Mouse (Mus musculus): Measurements from ENCODE around the gene Ssu72. TPM values are rescaled to one million over a fixed set of nuclear protein-coding genes. Genes with fewer than 3 reads are reported as not detected.
"Not testable (repeated sequence)": the region's sequence is repeated elsewhere in the genome, so short reads cannot be mapped to it uniquely, and the experiment has no call there.

The Ssu72 gene
- polyA plus RNA-seq, 1 experiment from 2014 or later: 135 TPM

GRCm38 (mm10) chr4:155687764-155688163 lies 16.8 kb upstream of the Ssu72 start:
- not testable (repeated sequence) for H3K36me3 ChIP-seq; H3K27me3 ChIP-seq; H3K9me3 ChIP-seq; H3K27ac ChIP-seq; H3K4me1 ChIP-seq; H3K4me3 ChIP-seq; H3K9ac ChIP-seq; ATAC-seq (ENCODE audit: insufficient number of reproducible peaks, insufficient read depth, low FRiP score, low TSS enrichment); H3K4me2 ChIP-seq (replicated peaks)
- 88% methylated on average over 4 of the region's 4 CpGs for WGBS

DNA sequence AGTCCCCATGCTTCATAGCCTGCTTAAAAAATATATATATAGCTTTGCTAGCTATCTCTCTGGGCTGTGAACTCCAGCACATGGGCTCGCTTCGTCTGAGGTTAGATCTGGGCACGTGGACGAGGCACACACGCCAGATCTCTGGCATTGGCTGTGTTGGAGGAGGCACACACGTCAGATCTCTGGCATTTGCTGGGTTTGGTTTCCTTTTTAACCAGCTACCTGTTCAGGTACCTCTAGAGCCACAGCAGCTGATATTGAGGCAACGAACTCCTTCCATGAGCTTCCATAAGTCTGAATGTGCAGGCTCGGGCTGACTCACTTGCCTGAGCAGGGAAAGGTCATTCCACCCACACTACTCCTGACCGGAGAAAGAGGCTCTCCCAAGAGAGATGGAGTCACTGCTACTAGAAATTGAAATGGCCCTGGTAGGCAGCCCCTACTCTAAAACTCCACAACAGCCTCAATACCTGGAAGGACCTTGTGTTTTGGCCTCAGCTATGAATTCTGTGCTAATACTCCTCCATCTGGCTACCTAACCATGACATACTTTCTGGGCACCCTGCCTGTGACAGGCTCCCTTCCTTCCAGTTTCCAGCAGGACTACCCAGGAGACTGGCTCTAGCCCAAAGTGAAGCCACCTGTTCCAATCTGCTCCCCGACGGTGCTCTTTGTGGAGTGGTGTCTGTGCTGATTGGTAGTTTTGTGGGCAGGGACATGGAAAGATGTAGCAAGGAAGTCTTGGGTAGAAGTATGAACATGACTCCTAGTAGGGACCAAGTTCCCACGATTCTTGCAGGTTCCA lies 13.8 kb upstream of the Ssu72 start:
- Histone ChIP-seq H3K4me3 (no peak overlapping the region), H3K27ac (no peak overlapping the region), H3K4me1 (peaks cover 11% of the 10 kb centered on the region), H3K27me3 (peaks cover 12% of the 10 kb centered on the region), H3K4me2 (replicated peaks) (no peak overlapping the region), H3K9me3 (no peaks in the 10 kb centered on the region), H3K36me3 (no peaks in the 10 kb centered on the region), H3K9ac (no peak overlapping the region)
- 81% methylated on average over 12 of the region's 12 CpGs for WGBS
- ATAC-seq (ENCODE audit: insufficient number of reproducible peaks, insufficient read depth, low FRiP score, low TSS enrichment): no peak

DNA sequence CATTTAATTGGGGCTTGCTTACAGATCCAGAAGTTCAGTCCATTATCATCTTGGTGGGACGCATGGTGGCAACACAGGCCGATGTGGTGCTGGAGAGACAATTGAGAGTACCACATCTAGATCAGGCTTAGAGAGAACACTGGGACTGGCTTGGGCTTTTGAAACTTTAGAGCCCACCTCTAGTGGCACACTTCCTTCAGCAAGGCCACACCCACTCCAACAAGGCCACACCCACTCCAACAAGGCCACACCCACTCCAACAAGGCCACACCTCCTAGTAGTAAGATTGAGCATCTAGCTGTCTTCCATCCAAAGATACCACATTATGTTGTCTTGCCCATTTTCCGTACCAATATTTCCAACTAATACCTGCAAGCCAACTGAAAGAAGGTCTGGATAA lies 12.2 kb upstream of the Ssu72 start:
- no peak overlapping the region for H3K27ac ChIP-seq
- peaks cover 15% of the 10 kb centered on the region for H3K27me3 ChIP-seq
- 95% methylated on average over 3 of the region's 3 CpGs for WGBS
- H3K9me3 ChIP-seq: no peaks in the 10 kb centered on the region
- H3K9ac ChIP-seq: no peak overlapping the region
- H3K36me3 ChIP-seq: no peaks in the 10 kb centered on the region
- ATAC-seq (ENCODE audit: insufficient number of reproducible peaks, insufficient read depth, low FRiP score, low TSS enrichment): no peak
- no peak overlapping the region for H3K4me3 ChIP-seq
- H3K4me1 ChIP-seq: peaks cover 18% of the 10 kb centered on the region
- H3K4me2 ChIP-seq (replicated peaks): no peak overlapping the region

GRCm38 (mm10) chr4:155694111-155694481 lies 10.5 kb upstream of the Ssu72 start, which contains the start of gene Fndc10:
Gene Fndc10, plus strand, starts transcription at chr4:155694342.
- Histone ChIP-seq H3K9ac (peak within 1 kb of the TSS; percentile 77), H3K27me3 (peaks cover 15% of the 10 kb centered on the region), H3K4me2 (replicated peaks) (peak within 1 kb of the TSS; percentile 97), H3K36me3 (no peaks in the 10 kb centered on the region), H3K9me3 (no peaks in the 10 kb centered on the region), H3K27ac (peak within 1 kb of the TSS; percentile 73), H3K4me1 (peaks cover 18% of the 10 kb centered on the region), H3K4me3 (peak within 1 kb of the TSS; percentile 81)
- WGBS: under 1% methylated on average over 44 of the region's 47 CpGs
- ATAC-seq (ENCODE audit: insufficient number of reproducible peaks, insufficient read depth, low FRiP score, low TSS enrichment): peak; percentile 70; the same call in 1 of the 2 replicates

DNA sequence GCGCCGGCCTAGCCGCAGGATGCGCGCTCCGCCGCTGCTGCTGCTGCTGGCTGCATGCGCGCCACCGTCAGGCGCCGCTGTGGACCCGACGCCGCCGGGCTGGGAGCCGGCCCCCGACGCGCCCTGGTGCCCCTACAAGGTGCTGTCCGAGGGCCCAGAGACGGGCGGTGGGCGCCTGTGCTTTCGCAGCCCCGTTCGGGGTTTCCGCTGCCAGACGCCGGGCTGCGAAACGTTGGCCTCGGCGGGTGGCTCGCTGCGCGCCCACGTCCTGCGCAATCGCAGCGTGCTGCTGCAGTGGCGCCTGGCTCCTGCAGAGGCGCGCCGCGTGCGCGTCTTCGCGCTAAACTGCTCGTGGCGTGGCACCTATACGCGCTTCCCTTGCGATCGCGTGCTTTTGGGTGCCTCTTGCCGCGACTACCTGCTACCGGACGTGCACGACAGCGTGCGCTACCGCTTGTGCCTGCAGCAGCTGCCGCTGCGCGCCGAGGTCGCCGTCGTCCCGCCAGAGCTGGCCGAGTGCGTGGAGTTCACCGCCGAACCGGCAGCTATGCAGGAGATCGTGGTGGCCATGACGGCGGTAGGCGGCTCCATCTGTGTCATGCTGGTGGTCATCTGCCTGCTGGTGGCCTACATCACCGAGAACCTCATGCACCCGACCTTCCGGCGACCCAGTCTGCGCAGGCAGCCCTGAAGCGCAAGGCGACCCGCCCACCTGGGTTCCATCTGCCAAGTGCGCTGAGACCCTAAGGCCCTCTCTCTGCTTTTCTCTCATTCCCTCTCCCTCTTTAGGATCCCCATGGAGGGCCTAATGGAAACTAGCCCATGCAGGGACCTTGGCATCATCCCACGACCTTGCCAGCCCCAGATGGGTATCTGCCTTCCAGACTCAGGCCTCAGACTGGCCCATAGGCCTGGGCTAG lies 9.9 kb upstream of the Ssu72 start:
- Histone ChIP-seq H3K4me2 (replicated peaks) (peak overlapping the region; percentile 97), H3K36me3 (no peaks in the 10 kb centered on the region), H3K27me3 (peaks cover 15% of the 10 kb centered on the region), H3K27ac (peak overlapping the region; percentile 73), H3K4me3 (peak overlapping the region; percentile 81), H3K9me3 (no peaks in the 10 kb centered on the region), H3K9ac (peak overlapping the region; percentile 77), H3K4me1 (peaks cover 18% of the 10 kb centered on the region)
- 0 out of 2 replicates have a peak, but pooled peaks have one; percentile 61 for ATAC-seq (ENCODE audit: insufficient number of reproducible peaks, insufficient read depth, low FRiP score, low TSS enrichment)
- WGBS: under 1% methylated on average over 92 of the region's 92 CpGs

- H3K4me3 ChIP-seq: peak overlapping the region; percentile 81
- ATAC-seq (ENCODE audit: insufficient number of reproducible peaks, insufficient read depth, low FRiP score, low TSS enrichment): no peak
- H3K27ac ChIP-seq: no peak overlapping the region
- 84% methylated on average over 4 of the region's 4 CpGs for WGBS
- peak overlapping the region; percentile 97 for H3K4me2 ChIP-seq (replicated peaks)
- H3K4me1 ChIP-seq: peaks cover 18% of the 10 kb centered on the region
- peaks cover 12% of the 10 kb centered on the region for H3K27me3 ChIP-seq
- H3K36me3 ChIP-seq: no peaks in the 10 kb centered on the region
- no peaks in the 10 kb centered on the region for H3K9me3 ChIP-seq
- peak overlapping the region; percentile 77; the same call in 1 of the 2 replicates for H3K9ac ChIP-seq
Measured at GRCm38 (mm10) chr4:155695531-155696062, 9.0 kb upstream of the Ssu72 start.

GRCm38 (mm10) chr4:155696261-155697255 lies 8.0 kb upstream of the Ssu72 start:
- H3K4me3 ChIP-seq: no peak overlapping the region
- H3K27ac ChIP-seq: no peak overlapping the region
- no peaks in the 10 kb centered on the region for H3K36me3 ChIP-seq
- WGBS: 70% methylated on average over 16 of the region's 16 CpGs
- H3K27me3 ChIP-seq: peaks cover 12% of the 10 kb centered on the region
- H3K4me2 ChIP-seq (replicated peaks): peak overlapping the region; percentile 97; the same call in 1 of the 2 replicates
- ATAC-seq (ENCODE audit: insufficient number of reproducible peaks, insufficient read depth, low FRiP score, low TSS enrichment): no peak
- peaks cover 18% of the 10 kb centered on the region for H3K4me1 ChIP-seq
- H3K9ac ChIP-seq: peak overlapping the region; percentile 77; the same call in 1 of the 2 replicates
- no peaks in the 10 kb centered on the region for H3K9me3 ChIP-seq

DNA sequence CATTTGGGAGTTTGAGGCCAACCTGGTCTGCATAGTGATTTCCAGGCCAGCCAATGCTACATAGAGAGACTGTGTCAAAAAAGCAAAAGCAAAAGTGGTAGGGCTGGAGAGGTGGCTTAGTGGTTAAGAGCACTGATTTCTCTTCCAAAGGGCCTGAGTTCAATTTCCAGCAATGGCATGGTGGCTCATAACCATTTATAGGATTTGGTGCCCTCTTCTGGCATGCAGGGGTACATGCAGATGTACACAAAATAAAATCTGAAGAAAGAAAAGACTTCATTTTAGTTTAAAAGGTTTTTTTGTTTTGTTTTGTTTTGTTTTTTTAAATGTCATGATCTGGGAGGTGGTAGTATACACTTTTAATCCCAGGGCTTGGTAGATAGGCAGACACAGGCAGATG lies 4.2 kb upstream of the Ssu72 start:
- Histone ChIP-seq H3K27ac (no peak overlapping the region), H3K4me2 (replicated peaks) (no peak overlapping the region), H3K9me3 (no peaks in the 10 kb centered on the region), H3K4me3 (no peak overlapping the region), H3K4me1 (peaks cover 10% of the 10 kb centered on the region), H3K27me3 (peaks cover 7% of the 10 kb centered on the region; the same call in 1 of the 2 replicates), H3K36me3 (no peaks in the 10 kb centered on the region), H3K9ac (no peak overlapping the region)
- ATAC-seq (ENCODE audit: insufficient number of reproducible peaks, insufficient read depth, low FRiP score, low TSS enrichment): no peak

- Histone ChIP-seq H3K9me3 (no peaks in the 10 kb centered on the region), H3K36me3 (no peaks in the 10 kb centered on the region), H3K4me3 (no peak overlapping the region), H3K4me1 (peaks cover 9% of the 10 kb centered on the region), H3K27ac (no peak overlapping the region), H3K27me3 (no peaks in the 10 kb centered on the region), H3K9ac (no peak overlapping the region), H3K4me2 (replicated peaks) (no peak overlapping the region)
- ATAC-seq (ENCODE audit: insufficient number of reproducible peaks, insufficient read depth, low FRiP score, low TSS enrichment): no peak
- WGBS: 95% methylated on average over 4 of the region's 4 CpGs
Measured at GRCm38 (mm10) chr4:155703425-155703929, 1.1 kb upstream of the Ssu72 start.

DNA sequence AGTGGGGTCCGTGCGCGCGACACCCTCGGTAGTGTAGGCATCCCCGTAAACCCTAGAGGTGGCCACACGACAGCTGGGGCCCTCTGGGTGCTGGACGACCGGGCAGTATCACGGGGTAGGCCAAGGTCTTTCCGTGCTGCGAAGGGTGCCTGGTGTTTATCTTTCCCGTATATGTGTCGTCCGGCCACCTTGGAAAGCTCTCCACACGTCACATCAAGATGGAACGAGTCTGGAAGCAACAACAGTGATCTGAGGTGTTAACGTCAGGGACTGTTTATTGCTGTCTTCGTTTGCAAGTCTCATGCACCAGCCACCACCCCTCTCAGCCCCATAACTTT lies 961 bp downstream of the Ssu72 start:
- no peaks in the 10 kb centered on the region for H3K36me3 ChIP-seq
- H3K27me3 ChIP-seq: no peaks in the 10 kb centered on the region
- peak overlapping the region; percentile 96 for H3K27ac ChIP-seq
- under 1% methylated on average over 19 of the region's 19 CpGs for WGBS
- H3K4me3 ChIP-seq: peak overlapping the region; percentile 98
- no peaks in the 10 kb centered on the region for H3K9me3 ChIP-seq
- H3K4me2 ChIP-seq (replicated peaks): peak overlapping the region; percentile 77
- H3K9ac ChIP-seq: peak overlapping the region; percentile 92
- no peak for ATAC-seq (ENCODE audit: insufficient number of reproducible peaks, insufficient read depth, low FRiP score, low TSS enrichment)
- peaks cover 14% of the 10 kb centered on the region for H3K4me1 ChIP-seq
